In genomic region chr10:125321446-125322428, GRCm38 (mm10) we compare ENCODE assay signal across 13 mouse cellular contexts.
DNase-seq lines count a peak whose midpoint lies in the region; ATAC-seq and TF ChIP-seq lines count a peak whose summit lies in the region.
"Had no signal": no experiment of that assay in that cellular context is flagged by ENCODE, and none has a peak within 500 bp of the region (broad histone marks: within the 10 kb centered on the region; RNA-seq: fewer than 3 reads in every experiment).

No protein-coding gene starts in this region.

- no peak overlapping the region for H3K9ac ChIP-seq in embryonic facial prominence, embryonic 14.5 days (ENCODE audit: low read depth, low read length)
- H3K9ac ChIP-seq in lung, postnatal 0 days (replicated peaks; ENCODE audit: low read depth), result no peak overlapping the region
- H3K9ac ChIP-seq in midbrain, embryonic 11.5 days (ENCODE audit: low read length), result no peak overlapping the region
- H3K9ac ChIP-seq: embryonic facial prominence, embryonic 13.5 days; hindbrain, embryonic 15.5 days had no signal

- H3K4me2 ChIP-seq in embryonic facial prominence, embryonic 14.5 days (ENCODE audit: low read depth, low read length), result no peak overlapping the region
- H3K4me2 ChIP-seq in lung, postnatal 0 days (replicated peaks; ENCODE audit: low read depth, low read length), result no peak overlapping the region
- no peak overlapping the region for H3K4me2 ChIP-seq in midbrain, embryonic 11.5 days
- H3K4me2 ChIP-seq: embryonic facial prominence, embryonic 13.5 days; hindbrain, embryonic 15.5 days had no signal

- no peaks in the 10 kb centered on the region for H3K27me3 ChIP-seq in embryonic facial prominence, embryonic 14.5 days (replicated peaks; ENCODE audit: control insufficient read depth, insufficient read depth, low read length)
- no peaks in the 10 kb centered on the region for H3K27me3 ChIP-seq in embryonic facial prominence, embryonic 10.5 days (replicated peaks; ENCODE audit: low read depth, poor library complexity, severe bottlenecking)
- no peaks in the 10 kb centered on the region for H3K27me3 ChIP-seq in lung, postnatal 0 days (replicated peaks; ENCODE audit: insufficient read depth, low read length)
- no peaks in the 10 kb centered on the region for H3K27me3 ChIP-seq in midbrain, embryonic 11.5 days (ENCODE audit: control insufficient read depth, insufficient read depth, low read length)
- H3K27me3 ChIP-seq: embryonic facial prominence, embryonic 13.5 days; hindbrain, embryonic 15.5 days had no signal

- H3K4me3 ChIP-seq in embryonic facial prominence, embryonic 14.5 days (ENCODE audit: low read depth, low read length), result no peak overlapping the region
- no peak overlapping the region for H3K4me3 ChIP-seq in embryonic facial prominence, embryonic 10.5 days
- 0 out of 2 replicates have a peak overlapping the region, but pooled peaks have one; percentile 9 for H3K4me3 ChIP-seq in bone marrow macrophage, adult 2 months (ENCODE audit: insufficient read depth, low read length)
- no peak overlapping the region for H3K4me3 ChIP-seq in lung, postnatal 0 days (ENCODE audit: low read depth, low read length)
- H3K4me3 ChIP-seq in midbrain, embryonic 11.5 days (ENCODE audit: low read depth, low read length), result no peak overlapping the region
- H3K4me3 ChIP-seq: embryonic facial prominence, embryonic 13.5 days; hindbrain, embryonic 15.5 days had no signal

- peaks cover 9% of the 10 kb centered on the region; the same call in 1 of the 2 replicates for H3K4me1 ChIP-seq in embryonic facial prominence, embryonic 14.5 days (ENCODE audit: control insufficient read depth, insufficient read depth, low read length)
- 0 out of 2 replicates have a peak, but pooled peaks cover 2% of the 10 kb centered on the region for H3K4me1 ChIP-seq in embryonic facial prominence, embryonic 10.5 days
- H3K4me1 ChIP-seq in bone marrow macrophage, adult 2 months (ENCODE audit: control insufficient read depth, insufficient read depth, low read length), result peaks cover 50% of the 10 kb centered on the region
- H3K4me1 ChIP-seq in lung, postnatal 0 days (ENCODE audit: insufficient read depth, low read depth, low read length), result no peaks in the 10 kb centered on the region
- no peaks in the 10 kb centered on the region for H3K4me1 ChIP-seq in midbrain, embryonic 11.5 days (ENCODE audit: control insufficient read depth, insufficient read depth, low read length)
- H3K4me1 ChIP-seq: hindbrain, embryonic 15.5 days had no signal

- no peak for TF ChIP-seq POLR2A in bone marrow macrophage, adult 2 months (IDR thresholded peaks at IDR 0.05; ENCODE audit: borderline replicate concordance, low read depth, low read length)

- intact Hi-C loops in heart, postnatal 10 days (cut with DNase I), result no loop called here
- intact Hi-C loops in left cerebral cortex, postnatal 4 days (cut with DNase I), result no loop called here

- no peak for DNase-seq in embryonic facial prominence, embryonic 14.5 days (ENCODE audit: low spot score)
- no peak for DNase-seq in embryonic facial prominence, embryonic 10.5 days (ENCODE audit: low spot score)
- peak; percentile 32 to 47 for DNase-seq in heart, postnatal 10 days
- DNase-seq in lung, postnatal 0 days (ENCODE audit: low spot score), result peak; percentile 80
- DNase-seq in ovary, postnatal 14 days (ENCODE audit: low spot score), result no peak
- no peak for DNase-seq in midbrain, embryonic 11.5 days (ENCODE audit: low spot score, missing footprints)
- no peak for DNase-seq in left cerebral cortex, postnatal 4 days
- DNase-seq: adrenal gland, postnatal 25 days; cerebellum, adult 9-10 months had no signal

- peak; percentile 45; the same call in 1 of the 2 replicates for TF ChIP-seq EP300 in lung, postnatal 0 days (IDR thresholded peaks at IDR 0.05)

- H3K27ac ChIP-seq in embryonic facial prominence, embryonic 14.5 days (replicated peaks; ENCODE audit: low read depth, low read length), result no peak overlapping the region
- H3K27ac ChIP-seq in embryonic facial prominence, embryonic 10.5 days (replicated peaks), result no peak overlapping the region
- peak overlapping the region; percentile 89 for H3K27ac ChIP-seq in bone marrow macrophage, adult 2 months (ENCODE audit: insufficient read depth, low read depth, low read length)
- peak overlapping the region; percentile 28 for H3K27ac ChIP-seq in lung, postnatal 0 days (ENCODE audit: low read length)
- no peak overlapping the region for H3K27ac ChIP-seq in midbrain, embryonic 11.5 days (ENCODE audit: low read depth, low read length)
- H3K27ac ChIP-seq: embryonic facial prominence, embryonic 13.5 days; hindbrain, embryonic 15.5 days had no signal

- no peaks in the 10 kb centered on the region for H3K36me3 ChIP-seq in embryonic facial prominence, embryonic 14.5 days (ENCODE audit: control insufficient read depth, insufficient read depth, low read length)
- H3K36me3 ChIP-seq in embryonic facial prominence, embryonic 10.5 days (replicated peaks), result no peaks in the 10 kb centered on the region
- H3K36me3 ChIP-seq in lung, postnatal 0 days (ENCODE audit: insufficient read depth, low read length), result no peaks in the 10 kb centered on the region
- no peaks in the 10 kb centered on the region for H3K36me3 ChIP-seq in midbrain, embryonic 11.5 days (ENCODE audit: control insufficient read depth, insufficient read depth, low read length)
- H3K36me3 ChIP-seq: embryonic facial prominence, embryonic 13.5 days; hindbrain, embryonic 15.5 days had no signal

- ATAC-seq in embryonic facial prominence, embryonic 14.5 days (ENCODE audit: low read depth), result peak; percentile 22; the same call in 1 of the 2 replicates
- peak; percentile 89 for ATAC-seq in lung, postnatal 0 days
- ATAC-seq in midbrain, embryonic 11.5 days (ENCODE audit: low FRiP score), result no peak
- ATAC-seq: forebrain, embryonic 16.5 days had no signal

- TF ChIP-seq CTCF in bone marrow macrophage, adult 2 months (IDR thresholded peaks at IDR 0.05; ENCODE audit: low read depth, low read length), result no peak
- no peak for TF ChIP-seq CTCF in lung, postnatal 0 days (IDR thresholded peaks at IDR 0.05)

- WGBS in embryonic facial prominence, embryonic 14.5 days, result 76% methylated on average over 11 of the region's 11 CpGs
- 85% methylated on average over 11 of the region's 11 CpGs for WGBS in embryonic facial prominence, embryonic 10.5 days
- WGBS in lung, postnatal 0 days, result 31% methylated on average over 11 of the region's 11 CpGs
- WGBS in midbrain, embryonic 11.5 days, result 86% methylated on average over 11 of the region's 11 CpGs

- H3K9me3 ChIP-seq in embryonic facial prominence, embryonic 14.5 days (ENCODE audit: control insufficient read depth, low read length), result no peaks in the 10 kb centered on the region
- H3K9me3 ChIP-seq in embryonic facial prominence, embryonic 10.5 days, result no peaks in the 10 kb centered on the region
- no peaks in the 10 kb centered on the region for H3K9me3 ChIP-seq in lung, postnatal 0 days (ENCODE audit: low read length)
- H3K9me3 ChIP-seq in midbrain, embryonic 11.5 days (ENCODE audit: control insufficient read depth, low read length), result no peaks in the 10 kb centered on the region
- H3K9me3 ChIP-seq: embryonic facial prominence, embryonic 13.5 days; hindbrain, embryonic 15.5 days had no signal

Comparison
In these comparisons a context has a peak if more than half of its experiments do, and no peak if none do; other contexts are left out.
1. DNase-seq: peak in heart, postnatal 10 days (2 of 2) and lung, postnatal 0 days (single experiment); none in embryonic facial prominence, embryonic 14.5 days (single experiment), embryonic facial prominence, embryonic 10.5 days (single experiment), ovary, postnatal 14 days (single experiment), midbrain, embryonic 11.5 days (single experiment) and left cerebral cortex, postnatal 4 days (single experiment).
2. H3K27ac ChIP-seq: peak in bone marrow macrophage, adult 2 months (single experiment) and lung, postnatal 0 days (single experiment); none in embryonic facial prominence, embryonic 14.5 days (single experiment), embryonic facial prominence, embryonic 10.5 days (single experiment) and midbrain, embryonic 11.5 days (single experiment).